Mouse (Mus musculus): ENCODE data around the gene Alox8. TPM values are rescaled to one million over a fixed set of nuclear protein-coding genes. Genes with fewer than 3 reads are reported as not detected.
A peak's percentile ranks its signal among the peaks of the same experiment; 100 is the strongest.

Alox8 gene
- 0.43 and 0.57 TPM in 2 replicates for polyA plus RNA-seq (2012; rRNA removed)

- TF ChIP-seq POLR2A (IDR thresholded peaks at IDR 0.05; ENCODE audit: control insufficient read depth, extremely low read depth, insufficient read depth, low read length, poor library complexity) (no peak), CTCF (IDR thresholded peaks at IDR 0.05; ENCODE audit: borderline replicate concordance, control insufficient read depth, extremely low read depth, insufficient read depth, low read length, poor library complexity) (no peak)
- H3K4me3 ChIP-seq (ENCODE audit: control insufficient read depth, insufficient read depth, low read length) = peak within 1 kb of the TSS; percentile 26
- no peak within 1 kb of the TSS for H3K27ac ChIP-seq (ENCODE audit: control insufficient read depth, insufficient read depth, low read length)
- WGBS = 31% methylated on average over 6 of the region's 6 CpGs
- H3K36me3 ChIP-seq (ENCODE audit: control insufficient read depth, insufficient read depth, low read length) = no peaks in the 10 kb centered on the region
- 0 out of 2 replicates have a peak, but pooled peaks cover 2% of the 10 kb centered on the region for H3K27me3 ChIP-seq (ENCODE audit: control insufficient read depth, insufficient read depth, low read length)
- peaks cover 12% of the 10 kb centered on the region for H3K4me1 ChIP-seq (replicated peaks; ENCODE audit: control insufficient read depth, insufficient read depth, low read length)
- DNase-seq = no peak
These were observed at the start of gene Alox8 for GRCm38 (mm10) chr11:69197743-69198142. Alox8 (minus strand) TSS chr11:69197843.

DNA sequence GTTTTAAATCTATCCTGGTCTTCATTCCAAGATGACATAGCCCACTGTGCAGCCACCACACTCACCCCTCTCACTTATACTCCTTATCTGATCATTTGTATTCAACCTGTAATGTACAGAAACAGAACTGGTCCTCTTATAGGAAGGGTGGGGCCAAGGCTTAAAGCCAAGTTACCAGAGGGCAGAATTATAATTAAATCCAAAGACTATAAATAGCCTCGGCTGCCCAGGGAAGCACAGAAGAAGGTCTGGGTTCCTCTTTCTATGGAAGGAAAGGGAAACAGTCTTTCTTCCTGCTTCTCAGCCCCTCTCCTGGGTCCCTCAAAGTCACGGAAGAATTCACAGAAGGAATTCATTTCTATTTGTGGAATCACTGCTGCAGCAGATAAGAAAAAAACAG is 48.0 kb upstream of the Alox8 start:
- DNase-seq = no peak
- Histone ChIP-seq H3K4me1 (replicated peaks; ENCODE audit: control insufficient read depth, insufficient read depth, low read length) (no peaks in the 10 kb centered on the region), H3K36me3 (ENCODE audit: control insufficient read depth, insufficient read depth, low read length) (no peaks in the 10 kb centered on the region), H3K27ac (ENCODE audit: control insufficient read depth, insufficient read depth, low read length) (no peak overlapping the region), H3K27me3 (ENCODE audit: control insufficient read depth, insufficient read depth, low read length) (no peaks in the 10 kb centered on the region), H3K4me3 (ENCODE audit: control insufficient read depth, insufficient read depth, low read length) (no peak overlapping the region)
- 15% methylated on average over 2 of the region's 2 CpGs for WGBS
- TF ChIP-seq POLR2A (IDR thresholded peaks at IDR 0.05; ENCODE audit: control insufficient read depth, extremely low read depth, insufficient read depth, low read length, poor library complexity) (no peak), CTCF (IDR thresholded peaks at IDR 0.05; ENCODE audit: borderline replicate concordance, control insufficient read depth, extremely low read depth, insufficient read depth, low read length, poor library complexity) (no peak)

GRCm38 (mm10) chr11:69244911-69245310 is 47.3 kb upstream of the Alox8 start:
- TF ChIP-seq POLR2A (IDR thresholded peaks at IDR 0.05; ENCODE audit: control insufficient read depth, extremely low read depth, insufficient read depth, low read length, poor library complexity) = no peak
- no peak overlapping the region for H3K4me3 ChIP-seq (ENCODE audit: control insufficient read depth, insufficient read depth, low read length)
- WGBS = 21% methylated on average over 2 of the region's 2 CpGs
- H3K36me3 ChIP-seq (ENCODE audit: control insufficient read depth, insufficient read depth, low read length) = no peaks in the 10 kb centered on the region
- H3K27me3 ChIP-seq (ENCODE audit: control insufficient read depth, insufficient read depth, low read length) = no peaks in the 10 kb centered on the region
- H3K4me1 ChIP-seq (replicated peaks; ENCODE audit: control insufficient read depth, insufficient read depth, low read length) = no peaks in the 10 kb centered on the region
- H3K27ac ChIP-seq (ENCODE audit: control insufficient read depth, insufficient read depth, low read length) = no peak overlapping the region
- peak; percentile 15 for DNase-seq

GRCm38 (mm10) chr11:69236926-69237260 is 39.2 kb upstream of the Alox8 start, which contains the start of gene Gucy2e:
Gucy2e (minus strand) TSS chr11:69237036.
- peak within 1 kb of the TSS; percentile 18; the same call in 1 of the 2 replicates for H3K4me3 ChIP-seq (ENCODE audit: control insufficient read depth, insufficient read depth, low read length)
- TF ChIP-seq POLR2A (IDR thresholded peaks at IDR 0.05; ENCODE audit: control insufficient read depth, extremely low read depth, insufficient read depth, low read length, poor library complexity) (no peak), CTCF (IDR thresholded peaks at IDR 0.05; ENCODE audit: borderline replicate concordance, control insufficient read depth, extremely low read depth, insufficient read depth, low read length, poor library complexity) (no peak)
- no peaks in the 10 kb centered on the region for H3K36me3 ChIP-seq (ENCODE audit: control insufficient read depth, insufficient read depth, low read length)
- peaks cover 25% of the 10 kb centered on the region for H3K4me1 ChIP-seq (replicated peaks; ENCODE audit: control insufficient read depth, insufficient read depth, low read length)
- WGBS = 51% methylated on average over 13 of the region's 13 CpGs
- H3K27ac ChIP-seq (ENCODE audit: control insufficient read depth, insufficient read depth, low read length) = no peak within 1 kb of the TSS
- peaks cover 7% of the 10 kb centered on the region for H3K27me3 ChIP-seq (ENCODE audit: control insufficient read depth, insufficient read depth, low read length)
- no peak for DNase-seq

DNA sequence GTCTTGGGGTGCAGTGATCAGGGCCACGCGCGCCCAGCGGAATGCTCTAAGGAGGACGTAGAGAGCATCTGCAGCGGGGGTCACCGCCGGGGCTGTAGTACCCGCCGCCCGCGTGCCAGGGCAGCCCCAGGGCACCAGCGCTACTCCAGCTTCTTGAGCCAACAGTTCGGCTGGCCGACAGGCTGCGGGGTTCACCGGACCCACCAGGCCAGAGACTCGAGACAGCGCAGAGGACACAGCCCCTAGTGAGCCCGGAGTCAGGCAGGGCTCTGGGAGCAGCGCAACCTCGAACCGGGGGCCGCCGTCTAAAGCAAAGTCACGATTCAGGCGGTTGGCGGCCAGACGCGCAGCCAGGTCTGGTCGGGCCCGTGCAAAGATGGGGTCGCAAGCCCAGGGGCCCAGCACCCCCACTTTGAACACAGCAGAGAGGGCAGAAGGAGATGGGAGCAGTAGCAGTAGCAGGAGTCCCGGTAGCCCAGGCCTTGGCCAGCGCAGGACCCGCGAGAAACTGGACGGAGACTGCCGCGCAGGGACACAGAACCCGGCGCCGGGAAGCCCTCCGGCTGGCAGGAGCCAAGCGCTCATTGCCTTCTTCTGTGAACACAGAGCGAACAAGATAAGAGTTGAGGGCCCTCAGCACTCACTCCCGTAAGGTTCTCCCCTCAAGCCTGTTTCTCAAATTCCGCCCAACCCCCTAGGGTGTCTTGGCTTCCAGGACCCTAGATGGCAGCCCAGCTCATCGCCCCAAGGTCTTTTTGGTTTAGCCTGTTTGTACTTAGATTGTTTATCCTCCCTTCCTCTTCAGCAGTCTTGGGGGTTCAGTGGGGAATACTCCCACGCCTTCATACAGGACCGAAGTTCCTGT is 38.6 kb upstream of the Alox8 start:
- peaks cover 7% of the 10 kb centered on the region for H3K27me3 ChIP-seq (ENCODE audit: control insufficient read depth, insufficient read depth, low read length)
- peaks cover 25% of the 10 kb centered on the region for H3K4me1 ChIP-seq (replicated peaks; ENCODE audit: control insufficient read depth, insufficient read depth, low read length)
- WGBS = 18% methylated on average over 51 of the region's 51 CpGs
- no peak overlapping the region for H3K27ac ChIP-seq (ENCODE audit: control insufficient read depth, insufficient read depth, low read length)
- DNase-seq = no peak
- peak overlapping the region; percentile 18; the same call in 1 of the 2 replicates for H3K4me3 ChIP-seq (ENCODE audit: control insufficient read depth, insufficient read depth, low read length)
- no peaks in the 10 kb centered on the region for H3K36me3 ChIP-seq (ENCODE audit: control insufficient read depth, insufficient read depth, low read length)
- TF ChIP-seq CTCF (IDR thresholded peaks at IDR 0.05; ENCODE audit: borderline replicate concordance, control insufficient read depth, extremely low read depth, insufficient read depth, low read length, poor library complexity) = no peak
- TF ChIP-seq POLR2A (IDR thresholded peaks at IDR 0.05; ENCODE audit: control insufficient read depth, extremely low read depth, insufficient read depth, low read length, poor library complexity) = no peak

GRCm38 (mm10) chr11:69235285-69236060 is 37.8 kb upstream of the Alox8 start:
- TF ChIP-seq CTCF (IDR thresholded peaks at IDR 0.05; ENCODE audit: borderline replicate concordance, control insufficient read depth, extremely low read depth, insufficient read depth, low read length, poor library complexity) (no peak), POLR2A (IDR thresholded peaks at IDR 0.05; ENCODE audit: control insufficient read depth, extremely low read depth, insufficient read depth, low read length, poor library complexity) (0 out of 2 replicates have a peak, but pooled peaks have one; percentile 14)
- Histone ChIP-seq H3K27me3 (ENCODE audit: control insufficient read depth, insufficient read depth, low read length) (peaks cover 7% of the 10 kb centered on the region), H3K27ac (ENCODE audit: control insufficient read depth, insufficient read depth, low read length) (no peak overlapping the region), H3K4me3 (ENCODE audit: control insufficient read depth, insufficient read depth, low read length) (peak overlapping the region; percentile 18), H3K4me1 (replicated peaks; ENCODE audit: control insufficient read depth, insufficient read depth, low read length) (peaks cover 25% of the 10 kb centered on the region), H3K36me3 (ENCODE audit: control insufficient read depth, insufficient read depth, low read length) (no peaks in the 10 kb centered on the region)
- 6% methylated on average over 33 of the region's 33 CpGs for WGBS
- peak; percentile 65 for DNase-seq

Measured in thymus, adult 2 months (tissue).